Mouse (Mus musculus) embryonic facial prominence, embryonic 14.5 days (tissue): ENCODE measurements around the gene Eaf1. TPM values are rescaled to one million over a fixed set of nuclear protein-coding genes. Genes with fewer than 3 reads are reported as not detected.
"Not testable (repeated sequence)": the region's sequence is repeated elsewhere in the genome, so short reads cannot be mapped to it uniquely, and the experiment has no call there.

Source experiments
- ATAC-seq: fragments of 200-750 bp; cut with Nextera tagmentation; 2 replicates; pipeline ENCODE4 v1.8.0; 2017; ENCODE audit warnings: low read depth, moderate number of reproducible peaks, moderate TSS enrichment
- DNase-seq: peaks from one replicate; pipeline ENCODE4 v3.0.0-alpha.2; 2015; ENCODE audit warnings: low spot score
- H3K27ac ChIP-seq: fragments of 300-500 bp; sonication (generic); replicated peaks from 2 replicates; pipeline ENCODE4 v1.5.1; 2014; ENCODE audit warnings: low read depth, mild to moderate bottlenecking, low read length, moderate library complexity
- H3K27me3 ChIP-seq: fragments of 300-500 bp; sonication (generic); replicated peaks from 2 replicates; pipeline ENCODE4 v1.6.1; 2014; ENCODE audit warnings: low read length; ENCODE audit not compliant: control insufficient read depth, insufficient read depth
- H3K36me3 ChIP-seq: fragments of 300-500 bp; sonication (generic); 2 replicates; pipeline ENCODE4 v1.6.1; 2014; ENCODE audit warnings: low read length, mixed read lengths; ENCODE audit not compliant: control insufficient read depth, insufficient read depth
- H3K4me1 ChIP-seq: fragments of 300-500 bp; sonication (generic); 2 replicates; pipeline ENCODE4 v1.6.1; 2014; ENCODE audit warnings: antibody characterized with exemption, low read length; ENCODE audit not compliant: control insufficient read depth, insufficient read depth
- H3K4me2 ChIP-seq: fragments of 300-500 bp; sonication (generic); 2 replicates; pipeline ENCODE4 v1.6.1; 2014; ENCODE audit warnings: low read depth, mild to moderate bottlenecking, low read length, moderate library complexity, mixed read lengths
- H3K4me3 ChIP-seq: fragments of 300-500 bp; sonication (generic); 2 replicates; pipeline ENCODE4 v1.5.1; 2014; ENCODE audit warnings: low read depth, mild to moderate bottlenecking, low read length
- H3K9ac ChIP-seq: fragments of 300-500 bp; sonication (generic); 2 replicates; pipeline ENCODE4 v1.6.1; 2014; ENCODE audit warnings: low read depth, mild to moderate bottlenecking, low read length, moderate library complexity, mixed read lengths
- H3K9me3 ChIP-seq: fragments of 300-500 bp; sonication (generic); 2 replicates; pipeline ENCODE4 v1.6.1; 2016; ENCODE audit warnings: low read length; ENCODE audit not compliant: control insufficient read depth
- WGBS: fragments of 180-500 bp; shearing (Covaris S2); extraction: QIAGEN DNeasy Blood & Tissue Kit; methylation state at CpG from one replicate; pipeline ENCODE4 v1.1.7; 2014; 5-methylcytosine and 5-hydroxymethylcytosine counted together
- polyA plus RNA-seq: library from polyadenylated mRNA; unstranded; fragments of >200 nt; fragmentation: Nextera tagmentation; extraction: Ambion mirVana; gene quantifications from 2 replicates; pipeline ENCODE4 v1.2.1, GENCODE M21; 2014

Eaf1 gene
- 22.6 and 22.9 TPM in 2 replicates for polyA plus RNA-seq

DNA sequence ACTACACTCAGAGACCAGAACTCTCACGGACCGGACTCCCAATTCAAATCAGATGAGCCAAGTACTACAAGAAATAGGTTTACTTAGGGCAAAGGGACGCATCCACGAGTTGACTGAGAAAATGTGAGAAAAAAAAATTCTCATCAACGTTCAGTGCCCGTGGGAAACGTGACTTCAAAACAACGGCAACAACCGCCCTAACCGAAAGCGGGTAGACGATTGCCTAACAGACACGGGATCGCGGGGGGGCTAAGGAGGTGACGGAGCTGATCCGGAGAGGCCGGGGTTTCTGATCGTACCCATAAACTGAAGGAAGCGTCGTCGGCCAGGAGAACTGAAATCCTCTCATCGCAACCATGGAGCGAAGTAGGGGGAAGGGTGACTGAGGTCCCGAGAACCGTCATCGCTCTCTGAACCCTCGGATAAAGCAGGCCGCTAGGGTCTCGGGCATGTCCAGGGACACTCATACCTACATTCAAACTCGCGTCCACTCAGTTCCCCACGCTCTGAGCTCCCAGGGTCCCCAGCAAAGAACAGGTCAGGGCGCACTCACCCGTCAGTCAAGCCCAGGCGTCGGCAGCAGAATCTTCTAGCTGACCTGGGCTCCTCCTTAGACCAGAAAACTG is at the start of gene Eaf1:
Gene Eaf1 (plus strand): TSS at position 51 of the 626 bp plus-strand sequence.
- Histone ChIP-seq H3K4me1 (peaks cover 22% of the 10 kb centered on the region), H3K4me2 (peak within 1 kb of the TSS; percentile 95), H3K36me3 (peaks cover 29% of the 10 kb centered on the region), H3K27me3 (no peaks in the 10 kb centered on the region), H3K9me3 (no peaks in the 10 kb centered on the region), H3K27ac (peak within 1 kb of the TSS; percentile 88), H3K9ac (peak within 1 kb of the TSS; percentile 94), H3K4me3 (peak within 1 kb of the TSS; percentile 91)
- peak; percentile 55 for ATAC-seq
- WGBS: 1% methylated on average over 37 of the region's 37 CpGs
- no peak for DNase-seq

DNA sequence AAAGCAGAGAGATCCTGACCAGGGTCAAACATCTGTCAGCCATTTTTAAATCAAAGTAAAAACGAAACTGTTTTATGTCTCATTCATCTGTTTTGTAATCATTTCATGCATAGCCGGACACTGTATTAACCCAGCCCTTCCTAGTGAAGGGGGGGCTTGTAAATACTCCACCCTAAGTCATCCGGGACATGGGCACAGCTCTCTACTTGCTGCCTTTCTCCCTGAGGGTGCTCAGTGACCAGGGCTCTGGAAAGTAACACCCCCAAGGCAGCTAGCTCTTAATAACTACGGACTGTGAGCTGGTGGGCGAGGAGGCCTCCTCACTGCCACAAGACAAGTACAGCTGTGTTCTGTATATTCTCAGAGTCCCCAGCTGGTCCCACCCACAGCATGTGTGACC is 45.2 kb upstream of the Eaf1 start:
- Histone ChIP-seq H3K27ac (no peak overlapping the region), H3K36me3 (no peaks in the 10 kb centered on the region), H3K4me1 (no peaks in the 10 kb centered on the region), H3K9me3 (no peaks in the 10 kb centered on the region), H3K4me3 (no peak overlapping the region), H3K9ac (no peak overlapping the region), H3K4me2 (no peak overlapping the region), H3K27me3 (no peaks in the 10 kb centered on the region)
- DNase-seq (no peak), ATAC-seq (no peak)
- WGBS: 52% methylated on average over 5 of the region's 5 CpGs

DNA sequence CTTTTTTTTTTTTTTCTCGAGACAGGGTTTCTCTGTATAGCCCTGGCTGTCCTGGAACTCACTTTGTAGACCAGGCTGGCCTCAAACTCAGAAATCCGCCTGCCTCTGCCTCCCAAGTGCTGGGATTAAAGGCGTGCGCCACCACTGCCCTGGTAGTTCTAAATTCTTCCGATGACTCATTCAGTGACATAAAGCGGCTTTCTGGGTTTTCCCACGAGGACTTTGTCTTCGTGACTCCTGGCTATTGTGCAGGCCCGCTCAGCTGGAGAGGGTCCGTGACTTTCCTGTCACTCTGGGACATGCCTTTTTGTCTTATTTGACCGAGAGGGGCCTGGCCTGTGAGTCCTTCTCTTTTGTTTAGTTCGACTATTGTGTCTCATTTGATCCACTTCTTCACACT is 40.3 kb upstream of the Eaf1 start:
- not testable (repeated sequence) for DNase-seq, H3K4me1 ChIP-seq, H3K36me3 ChIP-seq, ATAC-seq, H3K9me3 ChIP-seq, H3K9ac ChIP-seq, H3K27ac ChIP-seq, H3K4me3 ChIP-seq, H3K4me2 ChIP-seq, H3K27me3 ChIP-seq
- WGBS: 81% methylated on average over 12 of the region's 12 CpGs

DNA sequence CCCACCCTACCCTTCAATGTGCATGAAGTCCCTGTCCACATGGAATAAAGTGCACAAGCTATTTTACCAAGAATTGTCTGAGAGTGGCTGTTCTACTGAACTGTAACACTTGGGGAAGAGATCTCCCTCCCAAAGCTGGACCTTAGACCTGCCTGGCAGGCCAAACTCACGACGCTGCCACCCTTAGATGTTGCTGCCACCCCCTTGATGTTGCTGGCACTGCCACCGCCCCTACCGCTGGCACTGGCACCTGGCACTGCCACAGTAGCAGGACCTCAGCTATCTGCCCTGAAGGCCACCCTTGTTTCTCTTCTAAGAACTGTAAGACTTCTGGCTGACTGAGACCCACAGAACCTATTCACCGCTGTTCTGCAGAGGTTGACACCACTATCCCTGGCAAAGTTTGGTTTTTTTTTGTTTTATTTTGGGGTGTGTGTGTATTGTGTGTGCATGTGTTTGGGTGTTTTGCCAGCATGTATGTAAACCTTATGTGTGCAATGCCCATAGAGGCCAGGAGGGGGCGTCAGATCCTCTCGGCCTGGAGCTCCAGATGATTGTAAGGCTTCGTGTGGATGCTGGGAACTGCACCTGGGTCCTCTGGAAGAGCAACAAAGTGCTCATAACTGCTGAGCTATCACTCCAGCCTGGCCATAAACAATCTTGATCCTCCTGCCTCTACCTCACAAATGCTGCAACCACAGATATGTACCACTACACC is 39.2 kb upstream of the Eaf1 start:
- 84% methylated on average over 8 of the region's 8 CpGs for WGBS

DNA sequence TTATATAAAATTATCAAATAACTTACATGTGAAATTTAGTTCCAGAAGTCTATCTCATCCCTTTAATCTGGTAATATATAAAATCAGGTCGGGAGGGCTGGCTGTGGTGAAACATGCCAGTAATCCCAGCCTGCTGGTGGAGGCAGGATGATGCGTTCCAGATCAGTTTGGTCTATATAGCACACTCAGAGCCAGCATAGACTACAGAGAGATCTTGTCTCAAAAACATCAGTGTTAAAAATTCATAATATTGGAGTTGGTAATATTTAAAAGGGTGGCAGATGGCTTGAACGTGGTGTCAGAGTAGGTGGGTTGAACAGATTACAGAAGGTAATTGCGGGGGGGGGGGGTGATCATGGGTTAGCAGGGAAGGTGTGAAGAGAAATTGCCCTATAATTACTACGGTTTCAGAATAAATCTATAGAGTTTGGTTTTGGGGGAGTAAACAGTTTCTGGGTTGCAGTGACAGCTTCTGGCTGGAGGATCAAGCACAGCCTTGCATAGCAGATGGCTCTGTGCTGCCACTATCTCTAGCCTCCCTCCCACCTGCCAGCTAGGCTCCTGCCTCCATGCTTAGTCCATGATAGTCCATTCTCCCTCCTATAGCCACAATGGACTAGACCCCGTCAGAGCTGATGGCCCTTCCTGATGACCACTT is 38.0 kb upstream of the Eaf1 start:
- ATAC-seq (no peak), DNase-seq (no peak)
- Histone ChIP-seq H3K36me3 (no peaks in the 10 kb centered on the region), H3K9me3 (no peaks in the 10 kb centered on the region), H3K9ac (no peak overlapping the region), H3K4me1 (peaks cover 5% of the 10 kb centered on the region; the same call in 1 of the 2 replicates), H3K27ac (no peak overlapping the region), H3K4me3 (no peak overlapping the region), H3K27me3 (no peaks in the 10 kb centered on the region), H3K4me2 (no peak overlapping the region)
- 77% methylated on average over 6 of the region's 6 CpGs for WGBS

More for the DNA sequence above, 39.2 kb upstream of the Eaf1 start:
- Histone ChIP-seq H3K4me1 (peaks cover 5% of the 10 kb centered on the region; the same call in 1 of the 2 replicates), H3K36me3 (no peaks in the 10 kb centered on the region), H3K4me3 (no peak overlapping the region), H3K27me3 (no peaks in the 10 kb centered on the region), H3K4me2 (no peak overlapping the region), H3K27ac (no peak overlapping the region), H3K9ac (no peak overlapping the region), H3K9me3 (no peaks in the 10 kb centered on the region)
- ATAC-seq: no peak
- DNase-seq: no peak

DNA sequence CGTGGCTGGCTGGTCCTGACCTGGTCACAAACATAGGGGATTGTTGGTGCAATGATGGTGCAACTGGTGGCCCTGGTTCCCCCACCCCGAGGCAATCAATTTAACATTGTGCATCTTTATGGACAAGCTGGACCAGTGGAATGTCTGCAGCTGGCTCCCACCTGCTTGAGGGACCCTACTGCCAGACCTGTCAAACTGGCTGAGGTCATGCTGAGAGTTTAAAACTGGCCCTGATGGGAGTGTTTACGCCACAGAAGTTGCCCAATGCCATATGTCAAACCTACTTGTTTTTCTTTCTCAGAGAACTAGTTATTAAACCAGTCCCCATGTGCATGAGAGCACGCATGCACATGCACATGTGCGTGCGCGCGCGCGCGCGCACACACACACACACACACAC is 36.2 kb upstream of the Eaf1 start:
- no peak overlapping the region for H3K9ac ChIP-seq
- 73% methylated on average over 12 of the region's 12 CpGs for WGBS
- no peaks in the 10 kb centered on the region for H3K36me3 ChIP-seq
- peaks cover 5% of the 10 kb centered on the region; the same call in 1 of the 2 replicates for H3K4me1 ChIP-seq
- DNase-seq (no peak), ATAC-seq (no peak)
- H3K4me2 ChIP-seq: no peak overlapping the region
- no peak overlapping the region for H3K4me3 ChIP-seq
- H3K27me3 ChIP-seq: no peaks in the 10 kb centered on the region
- H3K27ac ChIP-seq: no peak overlapping the region
- H3K9me3 ChIP-seq: no peaks in the 10 kb centered on the region

DNA sequence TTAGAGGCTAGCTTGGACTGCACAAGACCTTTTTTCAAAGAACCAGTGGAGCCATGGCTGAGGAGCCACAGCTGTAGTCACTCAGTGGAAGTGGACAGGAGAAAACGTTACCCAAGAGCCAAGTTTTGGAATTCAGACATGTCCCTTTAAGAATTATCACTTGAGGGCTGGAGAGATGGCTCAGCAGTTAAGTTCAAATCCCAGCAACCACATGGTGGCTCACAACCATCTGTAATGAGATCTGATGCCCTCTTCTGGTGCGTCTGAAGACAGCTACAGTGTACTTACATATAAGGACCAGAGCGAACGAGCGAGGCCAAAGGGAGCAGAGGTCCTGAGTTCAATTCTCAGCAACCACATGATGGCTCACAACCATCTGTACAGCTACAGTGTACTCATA is 32.0 kb upstream of the Eaf1 start:
- not testable (repeated sequence) for H3K4me1 ChIP-seq, H3K4me3 ChIP-seq, H3K9me3 ChIP-seq, H3K9ac ChIP-seq, H3K27me3 ChIP-seq, DNase-seq, H3K4me2 ChIP-seq, H3K36me3 ChIP-seq, ATAC-seq, H3K27ac ChIP-seq
- 73% methylated on average over 5 of the region's 5 CpGs for WGBS

DNA sequence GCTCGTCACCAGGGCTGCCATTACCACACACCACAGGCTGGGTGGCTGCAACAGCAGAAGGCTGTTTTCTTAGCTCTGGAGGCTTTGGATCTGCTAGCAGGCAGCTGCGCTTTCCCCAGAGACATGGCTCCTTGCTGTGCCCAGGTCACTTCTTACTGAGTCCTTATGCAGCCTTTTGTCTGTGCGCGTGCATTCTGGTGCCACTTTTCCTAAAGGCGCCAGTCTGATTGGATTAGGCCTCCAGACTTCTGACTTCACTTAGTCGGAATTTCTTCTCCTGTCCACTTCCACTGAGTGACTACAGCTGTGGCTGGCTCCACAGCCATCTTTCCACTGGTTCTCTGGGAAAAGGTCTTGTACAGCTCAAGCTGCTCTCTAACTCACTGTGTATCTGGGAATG is 31.3 kb upstream of the Eaf1 start:
- Histone ChIP-seq H3K4me3 (no peak overlapping the region), H3K36me3 (no peaks in the 10 kb centered on the region), H3K9ac (no peak overlapping the region), H3K4me2 (no peak overlapping the region), H3K27me3 (no peaks in the 10 kb centered on the region), H3K4me1 (peaks cover 5% of the 10 kb centered on the region; the same call in 1 of the 2 replicates), H3K9me3 (no peaks in the 10 kb centered on the region), H3K27ac (no peak overlapping the region)
- 66% methylated on average over 6 of the region's 6 CpGs for WGBS
- DNase-seq: peak; percentile 40
- ATAC-seq: peak; percentile 26; the same call in 1 of the 2 replicates
